Mouse (Mus musculus) kidney, embryonic 14.5 days (tissue): ENCODE results near the gene Btbd3. TPM values are rescaled to one million over a fixed set of nuclear protein-coding genes. Genes with fewer than 3 reads are reported as not detected.

Source experiments
- ATAC-seq: fragments of 200-750 bp; cut with Nextera tagmentation; 2 replicates; pipeline ENCODE4 v1.8.0; 2017; ENCODE audit warnings: moderate number of reproducible peaks, mild to moderate bottlenecking, moderate TSS enrichment, moderate library complexity; ENCODE audit not compliant: low FRiP score, low TSS enrichment
- H3K27ac ChIP-seq: fragments of 300-500 bp; sonication (generic); 2 replicates; pipeline ENCODE4 v1.5.1; 2014; ENCODE audit warnings: low read depth, mild to moderate bottlenecking, low read length, moderate library complexity, mixed read lengths
- H3K27me3 ChIP-seq: fragments of 300-500 bp; sonication (generic); 2 replicates; pipeline ENCODE4 v1.6.1; 2014; ENCODE audit warnings: mild to moderate bottlenecking, low read length; ENCODE audit not compliant: control insufficient read depth, insufficient read depth
- H3K36me3 ChIP-seq: fragments of 300-500 bp; sonication (generic); 2 replicates; pipeline ENCODE4 v1.6.1; 2014; ENCODE audit warnings: low read length, mixed read lengths; ENCODE audit not compliant: control insufficient read depth, insufficient read depth
- H3K4me1 ChIP-seq: fragments of 300-500 bp; sonication (generic); 2 replicates; pipeline ENCODE4 v1.6.1; 2014; ENCODE audit warnings: low read length, mixed read lengths; ENCODE audit not compliant: control insufficient read depth, insufficient read depth
- H3K4me2 ChIP-seq: fragments of 300-500 bp; sonication (generic); replicated peaks from 2 replicates; pipeline ENCODE4 v1.6.1; 2014; ENCODE audit warnings: low read depth, mild to moderate bottlenecking, low read length
- H3K4me3 ChIP-seq: fragments of 300-500 bp; sonication (generic); 2 replicates; pipeline ENCODE4 v1.5.1; 2014; ENCODE audit warnings: mild to moderate bottlenecking, low read length
- H3K9ac ChIP-seq: fragments of 300-500 bp; sonication (generic); 2 replicates; pipeline ENCODE4 v1.6.1; 2014; ENCODE audit warnings: low read depth, mild to moderate bottlenecking, low read length, moderate library complexity
- H3K9me3 ChIP-seq: fragments of 300-500 bp; sonication (generic); 2 replicates; pipeline ENCODE4 v1.6.1; 2016; ENCODE audit warnings: low read length; ENCODE audit not compliant: control insufficient read depth
- WGBS: fragments of 180-500 bp; shearing (Covaris S2); extraction: QIAGEN DNeasy Blood & Tissue Kit; methylation state at CpG from one replicate; pipeline ENCODE4 v1.1.7; 2014; 5-methylcytosine and 5-hydroxymethylcytosine counted together
- polyA plus RNA-seq: library from polyadenylated mRNA; unstranded; fragments of >200 nt; fragmentation: Nextera tagmentation; extraction: Ambion mirVana; gene quantifications from 2 replicates; pipeline ENCODE4 v1.2.1, GENCODE M21; 2014

The Btbd3 gene
- polyA plus RNA-seq, 1 experiment from 2014 or later = 21.2 TPM

GRCm38 (mm10) chr2:138585930-138586329 lies 329.6 kb downstream of the Btbd3 start:
- no peak overlapping the region for H3K9ac ChIP-seq
- H3K4me2 ChIP-seq = no peak overlapping the region
- H3K27ac ChIP-seq = no peak overlapping the region
- WGBS = 80% methylated on average over 2 of the region's 2 CpGs
- H3K9me3 ChIP-seq = no peaks in the 10 kb centered on the region
- no peaks in the 10 kb centered on the region for H3K4me1 ChIP-seq
- no peak for ATAC-seq
- H3K4me3 ChIP-seq = no peak overlapping the region
- no peaks in the 10 kb centered on the region for H3K27me3 ChIP-seq
- H3K36me3 ChIP-seq = no peaks in the 10 kb centered on the region

GRCm38 (mm10) chr2:138587335-138587734 lies 331.0 kb downstream of the Btbd3 start:
- no peak overlapping the region for H3K4me2 ChIP-seq
- no peaks in the 10 kb centered on the region for H3K9me3 ChIP-seq
- no peaks in the 10 kb centered on the region for H3K27me3 ChIP-seq
- H3K36me3 ChIP-seq = no peaks in the 10 kb centered on the region
- 91% methylated on average over 2 of the region's 2 CpGs for WGBS
- no peak overlapping the region for H3K9ac ChIP-seq
- no peaks in the 10 kb centered on the region for H3K4me1 ChIP-seq
- ATAC-seq = no peak
- no peak overlapping the region for H3K27ac ChIP-seq
- H3K4me3 ChIP-seq = no peak overlapping the region

- Histone ChIP-seq H3K36me3 (no peaks in the 10 kb centered on the region), H3K4me2 (no peak overlapping the region), H3K4me3 (no peak overlapping the region), H3K27ac (no peak overlapping the region), H3K27me3 (no peaks in the 10 kb centered on the region), H3K9ac (no peak overlapping the region), H3K4me1 (no peaks in the 10 kb centered on the region), H3K9me3 (no peaks in the 10 kb centered on the region)
- 90% methylated on average over 7 of the region's 7 CpGs for WGBS
- no peak for ATAC-seq
These were observed 331.6 kb downstream of the Btbd3 start for GRCm38 (mm10) chr2:138587795-138588545.

GRCm38 (mm10) chr2:138589105-138589504 lies 332.7 kb downstream of the Btbd3 start:
- ATAC-seq = no peak

GRCm38 (mm10) chr2:138590307-138590706 lies 333.9 kb downstream of the Btbd3 start:
- H3K4me1 ChIP-seq = no peaks in the 10 kb centered on the region
- WGBS = 85% methylated on average over 1 of the region's 1 CpGs
- no peak overlapping the region for H3K4me3 ChIP-seq
- H3K27me3 ChIP-seq = no peaks in the 10 kb centered on the region
- H3K4me2 ChIP-seq = no peak overlapping the region
- H3K9me3 ChIP-seq = no peaks in the 10 kb centered on the region
- H3K27ac ChIP-seq = no peak overlapping the region
- no peak for ATAC-seq
- no peak overlapping the region for H3K9ac ChIP-seq
- H3K36me3 ChIP-seq = no peaks in the 10 kb centered on the region

More at GRCm38 (mm10) chr2:138589105-138589504, 332.7 kb downstream of the Btbd3 start:
- H3K27me3 ChIP-seq = no peaks in the 10 kb centered on the region
- no peak overlapping the region for H3K27ac ChIP-seq
- no peaks in the 10 kb centered on the region for H3K9me3 ChIP-seq
- WGBS = 85% methylated on average over 3 of the region's 3 CpGs
- H3K9ac ChIP-seq = no peak overlapping the region
- no peak overlapping the region for H3K4me2 ChIP-seq
- H3K36me3 ChIP-seq = no peaks in the 10 kb centered on the region
- H3K4me3 ChIP-seq = no peak overlapping the region
- H3K4me1 ChIP-seq = no peaks in the 10 kb centered on the region

GRCm38 (mm10) chr2:138612361-138612760 lies 356.0 kb downstream of the Btbd3 start:
- H3K27me3 ChIP-seq = no peaks in the 10 kb centered on the region

GRCm38 (mm10) chr2:138617501-138617900 lies 361.1 kb downstream of the Btbd3 start:
- H3K4me3 ChIP-seq = no peak overlapping the region
- no peak overlapping the region for H3K27ac ChIP-seq
- H3K4me2 ChIP-seq = no peak overlapping the region
- H3K27me3 ChIP-seq = no peaks in the 10 kb centered on the region
- H3K9me3 ChIP-seq = no peaks in the 10 kb centered on the region
- ATAC-seq = no peak
- no peak overlapping the region for H3K9ac ChIP-seq
- H3K36me3 ChIP-seq = no peaks in the 10 kb centered on the region
- H3K4me1 ChIP-seq = no peaks in the 10 kb centered on the region
- WGBS = 89% methylated on average over 5 of the region's 5 CpGs

More at GRCm38 (mm10) chr2:138612361-138612760, 356.0 kb downstream of the Btbd3 start:
- no peak overlapping the region for H3K4me3 ChIP-seq
- ATAC-seq = no peak
- H3K27ac ChIP-seq = no peak overlapping the region
- no peaks in the 10 kb centered on the region for H3K36me3 ChIP-seq
- no peaks in the 10 kb centered on the region for H3K9me3 ChIP-seq
- H3K9ac ChIP-seq = no peak overlapping the region
- H3K4me1 ChIP-seq = no peaks in the 10 kb centered on the region
- no peak overlapping the region for H3K4me2 ChIP-seq
